Mouse (Mus musculus) small intestine, adult 2 months (tissue): ENCODE measurements around the gene Trim3.

Experiments
- CTCF ChIP-seq: fragments of 200-500 bp; IDR thresholded peaks from 2 replicates; pipeline ENCODE4 v1.5.1; 2012; ENCODE audit warnings: low read depth, mild to moderate bottlenecking, control low read depth, inconsistent platforms, low read length, moderate library complexity, mixed read lengths; ENCODE audit not compliant: insufficient replicate concordance, insufficient read length; ENCODE audit errors: extremely low read depth
- POLR2A ChIP-seq: fragments of 200-500 bp; IDR thresholded peaks from 2 replicates; pipeline ENCODE4 v1.6.1; 2012; ENCODE audit warnings: low read depth, mild to moderate bottlenecking, control low read depth, inconsistent platforms, low read length, moderate library complexity

DNA sequence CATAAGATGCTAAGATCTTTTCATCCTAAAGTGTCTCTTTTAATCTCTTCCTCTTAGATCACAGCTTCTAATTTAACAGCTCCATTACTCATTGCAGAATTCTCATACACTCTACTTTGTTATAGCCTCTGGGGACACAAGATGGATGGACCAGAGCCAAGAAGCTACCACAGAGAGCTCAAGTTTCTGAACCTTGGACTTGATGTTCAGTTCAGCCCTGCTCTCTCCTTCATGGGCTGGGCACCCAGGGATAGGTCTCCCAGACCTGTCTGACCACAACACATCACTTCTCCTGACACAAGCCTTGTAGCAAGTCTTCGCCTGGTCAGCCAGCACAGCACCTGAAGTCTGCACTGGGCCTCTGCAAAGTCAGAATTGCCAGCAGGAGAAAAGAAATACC lies 19.0 kb downstream of the Trim3 start:
- TF ChIP-seq CTCF (no peak), POLR2A (no peak)
